Mouse (Mus musculus) embryonic facial prominence, embryonic 11.5 days (tissue): Measurements from ENCODE around the gene Oxct2a. TPM values are rescaled to one million over a fixed set of nuclear protein-coding genes. Genes with fewer than 3 reads are reported as not detected.
A peak's percentile ranks its signal among the peaks of the same experiment; 100 is the strongest.

Experiments
- ATAC-seq: fragments of 200-750 bp; cut with Nextera tagmentation; replicated peaks from 2 replicates; pipeline ENCODE4 v1.8.0; 2017; ENCODE audit warnings: low read depth; ENCODE audit not compliant: insufficient number of reproducible peaks, low FRiP score, low TSS enrichment
- DNase-seq: peaks from one replicate; pipeline ENCODE4 v3.0.0-alpha.2; 2015; ENCODE audit warnings: low spot score
- H3K27ac ChIP-seq: fragments of 300-500 bp; sonication (generic); replicated peaks from 2 replicates; pipeline ENCODE4 v1.5.1; 2014; ENCODE audit warnings: mild to moderate bottlenecking, low read depth, low read length, control low read depth
- H3K27me3 ChIP-seq: fragments of 300-500 bp; sonication (generic); 2 replicates; pipeline ENCODE4 v1.6.1; 2014; ENCODE audit warnings: mild to moderate bottlenecking, low read length, moderate library complexity, mixed read lengths; ENCODE audit not compliant: control insufficient read depth, insufficient read depth
- H3K36me3 ChIP-seq: fragments of 300-500 bp; sonication (generic); replicated peaks from 2 replicates; pipeline ENCODE4 v1.6.1; 2014; ENCODE audit warnings: low read depth, mild to moderate bottlenecking, low read length, moderate library complexity, mixed read lengths; ENCODE audit not compliant: control insufficient read depth, insufficient read depth
- H3K4me1 ChIP-seq: fragments of 300-500 bp; sonication (generic); 2 replicates; pipeline ENCODE4 v1.6.1; 2014; ENCODE audit warnings: low read length, mixed read lengths; ENCODE audit not compliant: control insufficient read depth, insufficient read depth
- H3K4me2 ChIP-seq: fragments of 300-500 bp; sonication (generic); 2 replicates; pipeline ENCODE4 v1.6.1; 2014; ENCODE audit warnings: low read depth, mild to moderate bottlenecking, control low read depth, low read length, moderate library complexity
- H3K4me3 ChIP-seq: fragments of 300-500 bp; sonication (generic); 2 replicates; pipeline ENCODE4 v1.5.1; 2014; ENCODE audit warnings: low read depth, low read length, control low read depth
- H3K9ac ChIP-seq: fragments of 300-500 bp; sonication (generic); replicated peaks from 2 replicates; pipeline ENCODE4 v1.6.1; 2014; ENCODE audit warnings: mild to moderate bottlenecking, control low read depth, low read length
- H3K9me3 ChIP-seq: fragments of 300-500 bp; sonication (generic); replicated peaks from 2 replicates; pipeline ENCODE4 v1.6.1; 2016; ENCODE audit warnings: mild to moderate bottlenecking, low read length, inconsistent platforms, mixed read lengths; ENCODE audit not compliant: control insufficient read depth
- WGBS: fragments of 180-500 bp; shearing (Covaris S2); extraction: QIAGEN DNeasy Blood & Tissue Kit; methylation state at CpG from one replicate; pipeline ENCODE4 v1.1.7; 2014; 5-methylcytosine and 5-hydroxymethylcytosine counted together
- polyA plus RNA-seq: library from polyadenylated mRNA; unstranded; fragments of >200 nt; fragmentation: Nextera tagmentation; extraction: Ambion mirVana; gene quantifications from 2 replicates; pipeline ENCODE4 v1.2.1, GENCODE M21; 2014

Oxct2a gene
- not detected in 2 replicates for polyA plus RNA-seq

DNA sequence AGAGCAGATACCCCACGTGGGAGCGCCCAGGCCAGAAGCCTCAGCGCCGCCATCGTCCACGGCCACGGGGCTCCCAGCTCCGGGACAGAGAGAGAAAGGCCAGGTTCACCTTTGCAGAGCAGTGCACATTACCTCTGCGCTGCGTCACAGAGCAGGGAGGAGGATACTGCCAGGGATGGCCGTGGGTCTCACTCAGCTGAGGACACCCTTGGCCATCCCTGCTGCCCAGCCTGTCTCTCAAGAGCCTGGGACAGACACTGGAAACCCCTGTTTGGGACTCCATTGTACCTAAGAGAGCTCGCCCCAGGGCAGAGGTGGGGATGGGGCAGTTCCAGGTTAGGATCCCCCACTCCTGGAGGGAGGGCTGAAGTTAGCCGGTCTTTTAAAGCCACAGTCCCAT lies at the start of gene Oxct2a:
Gene Oxct2a, minus strand, starts transcription at position 101 of the 400 bp plus-strand sequence.
- DNase-seq: no peak
- peak within 1 kb of the TSS; percentile 34; the same call in 1 of the 2 replicates for H3K4me2 ChIP-seq
- H3K4me3 ChIP-seq: peak within 1 kb of the TSS; percentile 15; the same call in 1 of the 2 replicates
- no peak for ATAC-seq
- H3K27ac ChIP-seq: no peak within 1 kb of the TSS
- no peaks in the 10 kb centered on the region for H3K4me1 ChIP-seq
- peaks cover 9% of the 10 kb centered on the region for H3K27me3 ChIP-seq
- WGBS: 9% methylated on average over 12 of the region's 13 CpGs
- H3K36me3 ChIP-seq: no peaks in the 10 kb centered on the region
- no peaks in the 10 kb centered on the region for H3K9me3 ChIP-seq
- no peak within 1 kb of the TSS for H3K9ac ChIP-seq

GRCm38 (mm10) chr4:123363555-123363954 lies 40.1 kb upstream of the Oxct2a start:
- Histone ChIP-seq H3K4me3 (no peak overlapping the region), H3K9ac (no peak overlapping the region), H3K4me1 (no peaks in the 10 kb centered on the region), H3K27ac (no peak overlapping the region), H3K27me3 (no peaks in the 10 kb centered on the region), H3K4me2 (no peak overlapping the region), H3K9me3 (no peaks in the 10 kb centered on the region), H3K36me3 (peaks cover 30% of the 10 kb centered on the region)
- ATAC-seq (no peak), DNase-seq (no peak)
- 91% methylated on average over 4 of the region's 4 CpGs for WGBS

DNA sequence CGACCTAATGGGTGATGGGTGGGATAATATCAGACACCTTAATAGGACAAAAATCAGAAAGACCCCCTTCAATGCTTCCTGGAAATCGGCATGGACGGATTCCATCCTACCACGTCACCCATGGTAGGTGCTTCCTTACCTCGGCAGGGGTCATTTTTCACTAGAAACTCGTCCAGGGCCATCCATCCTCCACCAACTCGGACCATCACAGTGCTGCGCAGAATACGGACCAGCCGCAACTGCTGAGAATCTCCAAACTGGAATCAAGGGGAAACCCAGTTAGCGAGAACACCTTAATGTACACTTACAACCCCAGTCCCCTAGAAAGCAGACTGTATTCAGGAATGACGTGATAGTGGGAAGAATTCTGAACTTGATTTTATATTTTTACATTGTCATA lies 37.3 kb upstream of the Oxct2a start:
- no peak overlapping the region for H3K4me2 ChIP-seq
- no peak overlapping the region for H3K9ac ChIP-seq
- H3K4me1 ChIP-seq: no peaks in the 10 kb centered on the region
- H3K27ac ChIP-seq: no peak overlapping the region
- no peaks in the 10 kb centered on the region for H3K27me3 ChIP-seq
- ATAC-seq (no peak), DNase-seq (no peak)
- peaks cover 23% of the 10 kb centered on the region for H3K36me3 ChIP-seq
- H3K4me3 ChIP-seq: no peak overlapping the region
- 91% methylated on average over 12 of the region's 12 CpGs for WGBS
- H3K9me3 ChIP-seq: no peaks in the 10 kb centered on the region

- no peak overlapping the region for H3K4me2 ChIP-seq
- no peak overlapping the region for H3K9ac ChIP-seq
- WGBS: 92% methylated on average over 7 of the region's 7 CpGs
- H3K4me3 ChIP-seq: no peak overlapping the region
- no peaks in the 10 kb centered on the region for H3K27me3 ChIP-seq
- H3K27ac ChIP-seq: no peak overlapping the region
- no peaks in the 10 kb centered on the region for H3K4me1 ChIP-seq
- H3K9me3 ChIP-seq: no peaks in the 10 kb centered on the region
- DNase-seq: no peak
- H3K36me3 ChIP-seq: peaks cover 23% of the 10 kb centered on the region
- ATAC-seq: no peak
Measured at GRCm38 (mm10) chr4:123358613-123359012, 35.2 kb upstream of the Oxct2a start.

DNA sequence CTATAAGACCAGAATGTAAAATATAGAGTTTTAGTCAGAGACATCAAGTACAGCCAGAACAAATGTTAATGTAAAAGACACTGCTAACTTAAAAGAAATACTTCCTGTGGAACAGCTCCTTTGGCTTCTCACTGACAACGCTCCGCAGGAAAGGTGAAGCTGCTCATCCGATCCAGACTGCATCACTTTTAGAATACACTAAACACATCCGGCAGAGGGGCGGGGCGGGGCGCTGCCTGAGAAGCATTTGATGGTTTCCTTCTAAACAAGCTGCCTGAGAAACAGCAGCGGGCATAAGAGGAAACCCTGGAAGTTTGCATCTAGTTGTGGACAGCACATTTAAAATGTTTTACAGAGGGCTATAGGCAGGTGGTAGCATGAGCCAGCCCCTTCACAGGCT lies 32.5 kb upstream of the Oxct2a start:
- Histone ChIP-seq H3K36me3 (peaks cover 29% of the 10 kb centered on the region), H3K9ac (no peak overlapping the region), H3K4me1 (no peaks in the 10 kb centered on the region), H3K9me3 (no peaks in the 10 kb centered on the region), H3K4me3 (no peak overlapping the region), H3K27ac (no peak overlapping the region), H3K4me2 (no peak overlapping the region), H3K27me3 (no peaks in the 10 kb centered on the region)
- WGBS: 92% methylated on average over 8 of the region's 8 CpGs
- ATAC-seq (no peak), DNase-seq (no peak)

- ATAC-seq (no peak), DNase-seq (no peak)
- Histone ChIP-seq H3K9ac (no peak overlapping the region), H3K27ac (no peak overlapping the region), H3K9me3 (no peaks in the 10 kb centered on the region), H3K36me3 (peaks cover 21% of the 10 kb centered on the region), H3K4me2 (no peak overlapping the region), H3K27me3 (no peaks in the 10 kb centered on the region), H3K4me1 (no peaks in the 10 kb centered on the region), H3K4me3 (no peak overlapping the region)
- WGBS: 90% methylated on average over 10 of the region's 10 CpGs
Measured at GRCm38 (mm10) chr4:123353271-123353877, 29.9 kb upstream of the Oxct2a start.

- H3K9me3 ChIP-seq: no peaks in the 10 kb centered on the region
- no peaks in the 10 kb centered on the region for H3K36me3 ChIP-seq
- 8% methylated on average over 6 of the region's 6 CpGs for WGBS
- peaks cover 33% of the 10 kb centered on the region for H3K27me3 ChIP-seq
- peak overlapping the region; percentile 50; the same call in 1 of the 2 replicates for H3K4me3 ChIP-seq
- ATAC-seq (no peak), DNase-seq (no peak)
- H3K27ac ChIP-seq: no peak overlapping the region
- peak overlapping the region; percentile 92 for H3K4me2 ChIP-seq
- H3K4me1 ChIP-seq: peaks cover 2% of the 10 kb centered on the region; the same call in 1 of the 2 replicates
- H3K9ac ChIP-seq: no peak overlapping the region
Measured at GRCm38 (mm10) chr4:123343471-123343789, 20.0 kb upstream of the Oxct2a start.

GRCm38 (mm10) chr4:123342642-123343470 lies 19.4 kb upstream of the Oxct2a start, which contains the start of gene Bmp8a:
Bmp8a (minus strand) TSS chr4:123343252.
- Histone ChIP-seq H3K4me2 (peak within 1 kb of the TSS; percentile 92), H3K4me3 (peak within 1 kb of the TSS; percentile 50), H3K36me3 (no peaks in the 10 kb centered on the region), H3K27me3 (peaks cover 33% of the 10 kb centered on the region), H3K27ac (no peak within 1 kb of the TSS), H3K9me3 (no peaks in the 10 kb centered on the region), H3K9ac (no peak within 1 kb of the TSS; the same call in 1 of the 2 replicates), H3K4me1 (peaks cover 2% of the 10 kb centered on the region; the same call in 1 of the 2 replicates)
- ATAC-seq (peak; percentile 89), DNase-seq (peak; percentile 88)
- 1% methylated on average over 64 of the region's 65 CpGs for WGBS
